Mouse (Mus musculus): ENCODE measurements at regions not wholly inside any gene's neighbourhood (a gene's known extent, or its start where the extent isn't known, plus 50 kb on each side); places are given as distances from the start of the nearest gene placed in this dataset.
"Not testable (repeated sequence)": the region's sequence is repeated elsewhere in the genome, so short reads cannot be mapped to it uniquely, and the experiment has no call there.

DNA sequence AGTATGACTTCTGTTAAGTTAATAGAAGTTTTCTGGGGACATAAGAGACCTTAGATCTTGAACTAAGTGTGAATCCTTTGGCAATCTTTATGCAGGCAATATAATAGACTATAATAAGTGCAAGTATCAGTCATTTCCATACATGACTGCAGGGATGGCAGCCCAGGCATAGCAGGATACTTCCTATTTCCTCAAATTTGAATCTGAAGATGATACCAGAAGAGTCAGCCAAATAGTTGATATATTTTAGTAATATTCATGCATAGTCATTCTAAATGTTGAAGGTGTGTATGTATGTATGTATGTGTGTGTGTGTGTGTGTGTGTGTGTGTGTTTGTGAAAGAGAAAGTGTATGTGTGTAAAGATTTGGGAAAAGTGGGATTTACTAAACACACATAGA, 64.3 kb downstream of the Prl2c2 start:
- not testable (repeated sequence) for DNase-seq (ENCODE audit: low spot score)

DNA sequence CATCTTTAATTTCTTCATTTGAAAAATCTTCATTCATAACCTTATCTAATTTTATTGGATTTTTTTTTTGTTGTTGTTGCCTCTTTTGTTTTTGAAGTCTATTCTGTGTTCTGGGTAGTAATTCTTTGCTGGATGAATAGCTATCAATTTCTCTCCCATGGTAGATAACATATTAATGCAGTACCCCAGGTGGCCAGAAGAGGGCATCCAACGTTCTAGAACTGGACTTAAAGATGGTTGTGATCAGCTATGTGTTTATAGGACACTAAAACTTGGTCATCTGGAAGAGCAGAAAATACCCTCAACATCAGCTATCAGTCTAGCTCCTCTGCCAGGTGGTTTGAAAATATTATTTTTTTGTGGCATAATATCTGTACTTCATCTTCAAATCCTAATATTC, 70.1 kb downstream of the Prl2c2 start:
- peak; percentile 56 for DNase-seq (ENCODE audit: low spot score)

DNA sequence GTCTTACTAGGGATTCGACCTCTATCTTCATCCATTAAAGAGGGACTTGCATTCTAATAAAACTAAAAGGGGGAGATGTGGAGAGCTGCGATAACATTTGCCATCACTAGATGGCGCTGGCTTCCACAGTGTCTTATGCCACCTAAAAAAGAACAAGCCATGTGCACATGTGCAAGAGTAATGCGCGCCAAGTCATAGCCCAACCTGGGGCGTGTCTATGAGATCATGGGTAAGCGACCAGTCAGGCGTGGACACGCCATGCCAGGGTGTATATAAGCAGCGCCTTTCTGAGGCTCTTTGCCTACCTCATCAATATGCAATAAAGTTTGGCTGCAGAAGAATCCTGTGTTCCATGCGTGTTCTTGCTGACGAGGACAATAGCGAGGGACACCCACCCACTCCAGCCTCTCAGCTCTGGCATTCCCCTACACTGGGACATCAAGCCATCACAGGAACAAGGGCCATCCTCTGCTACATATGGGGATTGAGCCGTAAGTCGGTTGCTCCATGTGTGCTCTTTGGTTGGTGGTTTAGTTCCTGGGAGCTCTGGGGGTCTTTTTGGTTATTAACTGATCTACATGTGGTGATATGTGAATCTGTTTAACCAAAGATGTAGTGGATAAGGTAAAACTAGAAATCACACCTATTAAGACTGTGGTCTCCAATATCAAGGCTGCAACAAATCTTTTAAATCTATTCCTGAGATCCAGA, 73.1 kb downstream of the Prl2c2 start:
- not testable (repeated sequence) for DNase-seq (ENCODE audit: low spot score)

DNA sequence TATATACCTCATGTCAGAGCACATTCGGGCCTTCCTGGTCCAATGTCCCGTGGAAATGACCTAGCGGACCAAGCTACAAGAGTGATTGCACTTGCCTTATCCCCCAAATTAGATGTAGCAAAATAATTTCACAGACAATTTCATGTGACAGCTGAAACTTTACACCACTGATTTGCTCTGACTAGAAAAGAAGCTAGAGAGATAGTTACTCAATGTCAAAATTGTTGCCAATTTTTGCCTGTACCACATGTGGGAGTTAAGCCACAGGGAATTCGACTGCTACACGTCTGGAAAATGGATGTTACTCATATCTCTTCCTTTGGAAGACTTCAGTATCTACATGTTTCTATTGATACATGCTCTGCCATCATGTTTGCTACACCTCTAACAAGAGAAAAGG, 74.6 kb downstream of the Prl2c2 start:
- DNase-seq (ENCODE audit: low spot score) = no peak

DNA sequence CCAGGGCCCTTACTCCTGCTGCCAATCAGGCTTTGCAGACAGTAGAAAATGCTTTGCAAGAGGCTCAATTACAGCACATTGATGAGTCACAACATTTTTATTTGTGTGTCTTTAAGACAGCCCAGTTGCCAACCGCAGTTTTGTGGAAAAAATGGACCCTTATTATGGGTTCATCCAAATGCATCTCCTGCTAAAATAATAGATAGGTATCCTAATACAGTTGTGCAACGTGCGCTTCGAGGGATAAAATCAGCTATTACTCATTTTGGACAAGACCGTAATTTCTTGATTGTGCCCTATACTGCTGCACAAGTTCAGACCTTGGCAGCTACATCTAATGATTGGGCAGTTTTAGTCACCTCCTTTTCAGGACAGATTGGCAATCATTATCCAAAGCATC, 75.4 kb downstream of the Prl2c2 start:
- DNase-seq (ENCODE audit: low spot score) = no peak

DNA sequence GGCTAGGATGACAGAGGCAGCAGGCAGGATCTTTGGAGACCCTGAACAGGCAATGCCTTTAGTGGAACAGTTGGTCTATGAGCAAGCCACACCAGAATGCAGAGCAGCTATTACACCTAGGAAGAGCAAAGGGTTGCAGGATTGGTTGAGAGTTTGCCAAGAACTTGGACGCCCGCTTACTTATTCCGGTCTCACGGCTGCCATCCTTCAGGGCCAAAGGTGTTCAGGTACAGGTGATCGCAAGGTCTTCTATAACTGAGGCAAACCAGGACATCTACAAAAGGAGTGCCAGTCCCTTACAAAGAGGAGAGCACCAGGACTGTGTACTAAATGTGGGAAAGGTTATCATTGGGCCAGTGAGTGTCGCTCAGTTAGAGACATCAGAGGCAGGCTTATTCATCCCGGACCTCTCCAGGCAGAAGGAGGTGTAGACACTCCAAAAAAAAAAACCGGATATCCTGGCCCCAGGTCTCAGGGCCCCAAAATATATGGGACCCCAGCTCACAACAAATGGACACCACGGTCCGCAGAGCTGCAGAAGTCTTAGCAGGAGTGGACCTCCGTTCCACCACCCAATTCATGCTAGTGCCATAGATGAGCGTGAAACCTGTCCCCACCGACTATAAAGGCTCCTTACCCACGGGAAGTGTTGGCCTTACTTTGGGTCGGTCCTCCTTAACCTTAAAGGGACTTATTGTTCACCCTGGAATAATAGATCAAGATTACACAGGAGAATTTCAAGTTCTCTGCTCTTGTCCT, 77.4 kb downstream of the Prl2c2 start:
- no peak for DNase-seq (ENCODE audit: low spot score)

DNA sequence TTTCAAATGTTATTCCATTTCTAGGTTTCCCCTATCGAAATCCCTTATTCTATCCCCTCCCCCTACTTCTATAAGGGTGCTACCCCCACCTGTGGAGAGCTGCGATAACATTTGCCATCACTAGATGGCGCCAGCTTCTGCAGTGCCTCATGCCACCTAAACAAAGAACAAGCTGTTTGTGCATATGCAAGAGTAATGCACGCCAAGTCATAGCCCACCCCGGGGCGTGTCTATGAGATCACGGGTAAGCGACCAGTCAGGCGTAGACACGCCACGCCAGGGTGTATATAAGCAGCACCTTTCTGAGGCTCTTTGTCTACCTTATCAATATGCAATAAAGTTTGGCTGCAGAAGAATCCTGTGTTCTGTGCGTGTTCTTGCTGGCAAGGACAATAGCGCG, 79.6 kb downstream of the Prl2c2 start:
- DNase-seq (ENCODE audit: low spot score) = no peak

DNA sequence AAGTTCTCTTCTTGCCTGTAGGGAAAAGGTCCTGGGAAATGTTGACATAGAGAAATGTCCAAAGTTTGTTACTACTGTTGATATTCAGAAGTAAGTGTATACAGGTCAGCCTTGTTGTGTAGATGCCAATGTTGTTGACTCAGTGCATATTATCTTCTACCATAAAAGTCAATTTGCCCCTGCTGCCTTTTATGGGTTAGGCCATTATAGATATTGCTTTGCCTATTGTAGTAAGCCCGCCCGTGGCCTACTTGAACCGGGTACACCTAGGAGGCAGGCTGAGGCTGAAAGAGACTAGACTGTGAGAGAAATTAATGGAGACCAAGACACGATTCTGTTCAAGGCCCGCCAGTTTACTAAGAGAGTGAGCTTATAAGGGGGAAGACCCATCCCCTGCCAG, 92.3 kb downstream of the Prl2c2 start:
- peak; percentile 59 for DNase-seq (ENCODE audit: low spot score)

DNA sequence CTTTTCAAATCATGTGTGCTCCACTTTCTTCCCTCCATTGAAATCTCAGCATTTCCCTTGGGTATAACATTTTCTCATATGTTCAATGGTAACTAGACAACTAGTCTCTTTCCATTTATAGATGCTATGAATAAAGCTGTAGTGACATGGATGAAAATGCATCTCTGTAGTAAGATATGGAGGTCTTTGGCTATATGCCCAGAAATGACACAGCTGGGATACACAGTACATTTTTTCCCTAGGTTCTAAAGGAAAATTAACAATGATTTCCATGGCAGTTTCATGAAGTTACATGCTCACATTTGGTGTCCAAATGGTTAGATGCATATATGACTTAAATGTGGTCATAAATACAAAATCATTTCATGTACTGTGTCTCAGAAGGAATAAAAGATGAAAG, 99.0 kb downstream of the Prl2c2 start:
- no peak for DNase-seq (ENCODE audit: low spot score)

DNA sequence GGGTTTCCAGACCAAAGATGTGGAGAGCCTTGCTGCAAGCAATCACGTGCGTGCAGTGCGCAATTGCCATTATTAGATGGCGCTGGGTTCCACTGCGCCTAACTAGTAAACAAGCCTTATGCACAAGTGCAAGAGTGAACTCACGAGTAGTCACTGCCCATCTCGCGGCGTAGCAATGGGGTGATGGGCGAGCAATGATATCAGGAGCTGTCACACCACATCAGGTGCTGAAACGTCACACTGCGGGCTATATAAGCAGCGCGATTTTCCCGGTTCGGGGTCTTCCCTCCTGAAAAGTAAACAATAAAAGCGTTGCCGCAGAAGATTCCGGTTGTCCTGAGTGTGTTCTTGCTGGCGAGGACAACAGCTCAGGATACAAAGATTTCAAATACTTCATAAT, 89.8 kb upstream of the Prl2c3 start:
- DNase-seq (ENCODE audit: low spot score) = not testable (repeated sequence)

DNA sequence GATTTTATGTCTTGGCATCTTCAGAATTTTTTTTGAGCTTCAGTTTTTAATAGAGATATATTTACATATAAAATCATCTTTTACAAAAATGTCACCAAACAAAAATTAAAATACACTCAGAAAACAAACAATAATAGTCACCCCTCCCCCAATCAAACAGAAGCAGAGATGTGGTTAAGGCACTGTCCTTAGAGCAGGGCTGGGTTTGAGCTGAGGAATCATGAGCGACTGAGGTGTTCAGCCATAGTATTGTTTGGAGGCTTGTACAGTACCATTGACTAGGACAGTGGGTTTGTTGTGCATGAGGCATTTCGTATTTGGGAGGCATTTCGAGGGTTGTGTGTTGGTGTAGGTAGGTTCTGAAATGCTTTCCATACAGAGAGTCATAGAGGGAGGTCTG, 79.6 kb upstream of the Prl2c3 start:
- not testable (repeated sequence) for DNase-seq (ENCODE audit: low spot score)

DNA sequence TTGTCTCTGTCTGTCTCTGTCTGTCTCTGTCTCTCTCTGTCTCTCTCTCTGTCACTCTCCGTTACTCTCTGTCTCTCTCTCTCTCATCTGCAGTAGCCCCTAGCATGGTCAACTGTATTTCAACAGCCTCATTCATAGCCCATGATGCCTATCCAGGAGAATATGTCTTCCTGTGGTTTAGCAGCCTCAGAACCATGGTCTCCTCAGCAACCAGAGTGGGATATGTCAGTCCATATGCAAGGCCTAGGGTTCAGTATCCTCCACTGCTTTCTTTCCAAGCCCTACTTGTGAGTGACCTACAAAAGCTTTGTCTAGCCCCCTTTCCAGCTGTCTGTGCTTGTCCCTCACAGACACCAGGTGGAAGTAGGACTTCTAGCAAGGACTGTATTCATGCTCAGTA, 65.1 kb upstream of the Prl2c3 start:
- not testable (repeated sequence) for DNase-seq (ENCODE audit: low spot score)

DNA sequence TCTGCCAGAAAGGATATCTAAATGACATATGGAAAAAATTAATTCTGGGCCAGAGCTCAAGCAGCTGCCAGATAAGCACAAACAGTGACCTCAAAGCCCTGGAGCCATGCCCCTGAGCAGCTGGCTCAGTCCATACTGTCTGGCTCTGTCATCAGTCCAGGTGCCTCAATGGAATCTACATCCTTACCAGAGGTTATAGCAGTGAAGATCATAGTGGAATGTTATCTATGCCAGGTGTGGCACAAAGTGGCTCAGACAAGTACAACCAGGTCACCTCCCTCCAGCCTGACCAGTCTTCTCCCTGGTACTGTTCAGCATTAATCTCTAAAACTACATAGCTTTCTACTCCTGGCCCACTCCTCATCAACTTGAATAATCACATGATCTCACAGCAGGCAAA, 64.4 kb upstream of the Prl2c3 start:
- DNase-seq (ENCODE audit: low spot score) = peak; percentile 18

DNA sequence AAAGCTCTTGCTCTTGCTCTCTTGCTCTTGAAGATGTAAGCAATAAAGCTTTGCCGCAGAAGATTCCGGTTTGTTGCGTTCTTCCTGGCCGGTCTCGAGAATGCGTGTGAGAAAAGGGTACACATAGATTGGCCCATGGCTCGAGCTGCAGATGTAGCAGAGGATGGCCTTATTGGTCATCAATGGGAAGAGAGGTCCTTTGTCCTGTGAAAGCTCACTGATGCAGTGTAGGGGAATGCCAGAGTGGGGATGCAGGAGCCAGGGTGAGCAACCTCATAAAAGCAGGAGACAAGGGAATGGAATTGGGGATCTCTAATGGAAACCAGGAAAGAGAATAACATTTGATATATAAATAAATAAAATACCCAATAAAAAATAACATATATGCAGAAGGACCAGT, 63.7 kb upstream of the Prl2c3 start:
- not testable (repeated sequence) for DNase-seq (ENCODE audit: low spot score)

DNA sequence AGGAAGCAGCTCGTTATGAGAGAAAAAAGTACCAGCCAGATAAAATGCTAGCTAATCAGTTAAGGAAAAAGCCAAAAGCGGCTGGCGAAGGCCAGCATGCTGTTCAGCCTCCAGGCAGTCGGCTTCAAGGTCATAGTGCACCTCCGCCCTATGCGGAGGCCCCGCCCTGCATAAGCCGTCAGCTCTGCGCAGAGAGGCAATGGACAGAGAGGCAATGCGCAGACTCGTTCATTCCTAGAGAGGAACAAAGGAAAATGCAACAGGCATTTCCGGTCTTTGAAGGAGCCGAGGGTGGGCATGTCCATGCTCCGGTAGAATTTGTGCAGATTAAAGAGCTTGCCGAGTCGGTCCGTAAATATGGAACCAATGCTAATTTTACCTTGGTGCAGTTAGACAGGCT, 61.1 kb upstream of the Prl2c3 start:
- not testable (repeated sequence) for DNase-seq (ENCODE audit: low spot score)

DNA sequence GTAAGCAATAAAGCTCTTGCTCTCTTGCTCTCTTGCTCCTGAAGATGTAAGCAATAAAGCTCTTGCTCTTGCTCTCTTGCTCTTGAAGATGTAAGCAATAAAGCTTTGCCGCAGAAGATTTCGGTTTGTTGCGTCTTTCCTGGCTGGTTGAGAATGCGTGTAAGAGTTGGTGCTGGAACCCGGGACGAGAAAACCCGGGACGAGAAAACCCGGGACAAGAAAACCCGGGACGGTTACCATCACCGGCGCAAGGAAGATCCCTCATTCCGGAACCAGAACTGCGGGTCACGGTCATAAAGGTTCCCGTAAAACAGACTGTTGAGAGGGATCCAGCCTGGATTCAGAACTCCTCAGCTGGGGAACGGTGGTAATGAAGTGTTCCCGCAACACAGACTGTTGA, 60.1 kb upstream of the Prl2c3 start:
- DNase-seq (ENCODE audit: low spot score) = not testable (repeated sequence)
